Mouse (Mus musculus) urinary bladder, adult 2 months (tissue): Measurements from ENCODE around the gene St6galnac3. TPM values are rescaled to one million over a fixed set of nuclear protein-coding genes. Genes with fewer than 3 reads are reported as not detected.

Experiments used
- DNase-seq: peaks from one replicate; pipeline ENCODE4 v3.0.0; 2022; ENCODE audit warnings: low spot score
- polyA plus RNA-seq: library from polyadenylated mRNA; depleted of rRNA; stranded (reverse); fragments of >200 nt; gene quantifications from 2 replicates; pipeline ENCODE4 v1.2.3, GENCODE M21; 2012

The St6galnac3 gene
- polyA plus RNA-seq, 1 experiment = 2.9 TPM

DNA sequence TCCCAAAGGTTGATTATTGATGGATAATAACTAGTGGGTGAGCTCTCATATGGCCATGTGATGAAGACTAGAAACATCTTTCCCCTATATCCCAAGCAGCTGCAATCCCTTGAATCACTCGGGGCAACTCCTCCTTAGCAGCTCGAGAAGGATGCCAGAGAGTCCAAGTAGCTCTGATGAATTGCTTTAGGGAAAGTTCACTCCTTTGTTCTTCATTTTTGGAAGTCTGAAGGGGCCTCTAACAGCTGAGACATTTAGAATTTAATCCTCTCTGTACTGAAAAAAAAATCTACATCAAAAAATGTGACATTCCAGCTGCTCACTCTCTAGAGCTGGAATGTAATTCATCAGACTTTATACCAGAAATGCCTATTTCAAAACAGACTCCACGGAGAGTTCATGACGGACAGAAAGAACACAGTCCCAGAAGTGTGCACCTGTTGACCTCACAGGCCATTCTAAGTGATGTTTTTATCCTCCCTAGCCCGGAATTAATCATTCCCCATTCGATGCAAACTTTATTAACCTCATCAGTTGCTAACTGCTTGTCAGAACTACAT is 211.4 kb downstream of the St6galnac3 start:
- no peak for DNase-seq

DNA sequence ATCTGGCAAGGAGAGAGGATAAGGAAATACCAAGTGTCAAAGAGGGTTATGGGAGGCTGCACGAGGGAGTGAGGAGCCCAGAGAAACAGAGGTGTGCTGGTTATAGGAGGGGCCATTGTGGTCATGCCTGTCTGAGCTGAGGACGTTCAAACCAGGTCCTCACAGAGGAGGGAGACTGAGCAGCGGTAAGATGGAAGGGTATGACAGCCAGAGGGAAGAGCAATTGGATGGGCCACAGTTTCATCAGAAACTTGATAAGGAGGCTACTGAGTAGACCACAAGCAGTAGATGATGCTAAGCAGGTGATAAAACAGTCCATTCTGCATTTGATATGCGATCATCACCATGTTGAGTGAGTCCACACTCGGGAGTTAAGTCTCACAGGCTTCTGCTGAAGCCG is 212.4 kb downstream of the St6galnac3 start:
- DNase-seq = no peak

DNA sequence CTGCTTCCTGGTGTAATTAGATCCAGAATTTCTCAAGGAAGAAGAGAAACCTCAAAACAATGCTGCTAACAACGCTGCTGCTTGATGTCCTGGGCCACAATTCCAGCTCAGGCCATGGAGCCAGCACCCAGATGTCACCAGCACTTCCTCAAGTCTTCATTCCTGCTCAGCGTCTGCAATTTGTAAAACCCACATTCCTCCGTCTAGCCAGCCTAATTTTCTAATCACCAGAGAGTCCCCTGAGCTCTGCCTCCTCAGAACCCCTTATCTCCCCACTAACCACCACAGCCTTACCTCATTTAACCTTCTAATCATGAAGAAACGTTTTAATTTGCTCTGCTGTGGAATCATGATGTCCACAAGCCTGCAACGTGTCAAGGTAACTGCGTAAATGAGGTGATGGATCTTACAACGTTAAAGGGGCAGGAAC is 213.8 kb downstream of the St6galnac3 start:
- DNase-seq = no peak

GRCm38 (mm10) chr3:153510048-153510630 is 214.8 kb downstream of the St6galnac3 start:
- DNase-seq = no peak

DNA sequence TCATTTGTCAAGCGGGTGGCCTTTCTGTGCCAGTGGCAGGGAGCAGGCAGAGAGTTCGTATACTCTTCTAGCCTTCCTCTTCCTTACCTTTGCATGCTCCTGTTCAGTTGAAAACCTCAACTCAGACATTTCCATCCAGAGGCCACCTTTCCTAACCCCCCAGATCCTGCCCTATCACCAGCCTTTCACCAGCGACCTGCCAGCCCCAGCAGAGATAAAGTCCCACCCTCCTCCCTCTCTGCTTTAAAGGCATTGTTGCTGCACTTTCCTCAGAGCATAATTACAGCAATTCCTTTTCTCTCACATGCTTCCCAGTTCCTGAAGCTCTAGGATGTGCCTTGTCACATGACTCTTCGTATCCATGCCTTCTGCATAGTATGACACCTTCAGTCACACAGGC is 215.3 kb downstream of the St6galnac3 start:
- no peak for DNase-seq

DNA sequence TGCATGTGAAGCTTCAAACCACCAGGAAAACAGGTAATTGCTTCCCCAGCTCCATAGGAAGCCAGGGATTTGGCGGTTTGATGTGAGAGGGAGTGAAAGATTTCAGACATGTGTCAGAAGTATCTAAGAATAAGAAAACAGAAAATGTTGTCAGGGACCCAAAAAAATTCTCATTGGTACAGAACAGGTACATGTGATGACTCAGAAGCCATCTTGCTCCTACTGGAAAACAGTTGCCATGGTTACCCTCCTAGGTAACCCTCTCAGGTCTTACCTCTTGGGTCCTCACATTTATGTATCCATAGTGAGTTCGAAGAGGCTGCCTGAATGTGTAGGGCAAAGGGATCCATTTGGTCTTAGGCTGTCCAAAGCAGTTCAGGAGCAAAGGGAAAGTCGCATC is 215.9 kb downstream of the St6galnac3 start:
- DNase-seq = no peak

DNA sequence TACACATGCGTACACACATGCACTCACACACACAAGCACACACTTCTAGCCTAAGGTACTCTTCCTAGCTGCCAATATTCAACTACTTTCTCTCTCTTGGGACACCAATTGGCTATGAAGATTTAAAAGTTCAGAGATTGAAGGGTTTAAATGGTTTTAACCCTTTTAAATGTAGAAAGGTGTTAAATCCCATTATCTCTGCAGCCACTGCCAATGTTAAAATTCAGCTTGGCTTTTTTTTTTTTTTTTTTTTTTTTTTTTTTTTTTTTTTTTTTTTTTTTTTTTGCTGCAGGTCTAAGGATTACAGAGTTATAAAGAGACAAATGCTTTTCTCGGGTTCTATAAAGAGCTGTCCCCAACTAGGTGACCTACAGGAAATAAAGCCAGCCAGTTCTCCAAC is 216.4 kb downstream of the St6galnac3 start:
- no peak for DNase-seq

DNA sequence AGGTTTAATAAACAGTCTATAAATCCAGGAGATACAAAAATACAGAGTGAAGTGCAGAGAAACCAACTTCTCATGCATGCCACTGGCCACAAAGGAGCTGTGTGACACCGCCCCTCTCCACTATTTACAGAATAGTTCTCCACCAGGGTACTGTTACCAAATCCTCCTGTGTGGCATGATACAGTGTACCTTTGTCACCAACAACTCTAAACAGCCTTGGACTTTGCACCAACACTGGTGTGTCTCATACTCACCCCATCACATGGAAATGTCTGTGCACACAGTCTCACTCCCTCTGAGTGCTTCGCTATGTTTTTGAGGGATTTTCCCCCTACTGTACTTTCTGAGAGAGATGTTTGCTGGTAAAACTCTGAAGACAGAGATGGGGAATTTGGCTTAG is 217.4 kb downstream of the St6galnac3 start:
- no peak for DNase-seq

DNA sequence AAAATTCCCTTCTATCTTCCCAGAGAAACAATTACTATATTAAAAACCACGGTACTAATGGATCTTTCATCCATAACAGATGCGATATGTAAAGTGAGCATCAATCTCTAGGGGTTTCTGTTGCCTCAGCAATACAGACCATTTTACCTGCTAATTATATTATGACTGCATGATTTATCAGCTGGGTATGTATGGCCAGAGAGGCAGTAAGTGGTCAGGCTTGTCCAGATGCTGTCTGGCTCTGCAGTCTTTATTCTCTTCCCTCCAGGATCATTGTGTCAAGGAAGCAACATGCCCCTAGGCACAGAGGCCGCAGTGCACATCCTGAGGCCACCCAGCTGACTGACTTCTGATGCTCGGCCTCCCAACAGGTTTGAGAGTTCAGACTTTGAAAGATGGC is 222.5 kb downstream of the St6galnac3 start:
- DNase-seq = no peak

- DNase-seq = peak; percentile 29
Observed at GRCm38 (mm10) chr3:153501333-153501877, 223.6 kb downstream of the St6galnac3 start.

GRCm38 (mm10) chr3:153492986-153493385 is 232.0 kb downstream of the St6galnac3 start:
- no peak for DNase-seq

DNA sequence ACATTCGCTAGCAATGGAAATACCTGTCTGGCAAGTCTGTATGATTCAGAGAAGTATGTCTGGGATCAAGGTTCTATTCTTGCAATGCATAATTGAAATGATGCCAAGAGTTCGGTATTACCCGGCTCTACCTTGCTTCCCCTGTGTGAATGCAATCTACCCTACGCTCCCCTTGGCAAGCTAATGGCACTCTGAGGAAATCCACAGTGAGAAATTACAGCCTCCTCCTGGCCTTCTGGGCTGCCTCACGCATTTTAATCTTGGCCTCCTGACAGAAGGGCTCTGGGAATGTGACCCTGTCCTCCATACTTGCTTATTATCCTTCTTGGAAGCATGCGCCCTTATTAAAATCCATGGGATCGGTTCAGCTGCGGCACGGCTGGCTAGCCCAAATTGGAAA is 235.3 kb downstream of the St6galnac3 start:
- DNase-seq = no peak

DNA sequence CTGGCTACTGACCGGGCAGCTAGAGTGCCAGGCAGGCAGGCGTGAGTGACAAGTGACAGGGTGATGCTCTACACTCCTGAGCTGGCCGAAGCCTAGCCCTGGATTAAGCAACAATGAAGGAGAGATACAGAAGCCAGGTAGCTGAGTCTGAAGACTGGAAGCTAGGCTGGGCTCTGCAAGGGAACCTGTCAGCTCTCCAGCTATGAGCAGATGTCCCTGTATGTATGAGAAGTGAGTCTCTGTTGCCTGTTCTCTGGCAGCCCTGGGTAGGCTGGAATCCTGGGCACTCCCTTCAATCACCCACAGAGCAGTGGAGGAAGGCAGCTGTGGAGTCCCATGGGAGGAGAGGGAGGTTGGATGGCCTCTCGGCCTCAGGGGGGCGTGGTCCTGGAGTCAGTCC is 236.0 kb downstream of the St6galnac3 start:
- DNase-seq = no peak

DNA sequence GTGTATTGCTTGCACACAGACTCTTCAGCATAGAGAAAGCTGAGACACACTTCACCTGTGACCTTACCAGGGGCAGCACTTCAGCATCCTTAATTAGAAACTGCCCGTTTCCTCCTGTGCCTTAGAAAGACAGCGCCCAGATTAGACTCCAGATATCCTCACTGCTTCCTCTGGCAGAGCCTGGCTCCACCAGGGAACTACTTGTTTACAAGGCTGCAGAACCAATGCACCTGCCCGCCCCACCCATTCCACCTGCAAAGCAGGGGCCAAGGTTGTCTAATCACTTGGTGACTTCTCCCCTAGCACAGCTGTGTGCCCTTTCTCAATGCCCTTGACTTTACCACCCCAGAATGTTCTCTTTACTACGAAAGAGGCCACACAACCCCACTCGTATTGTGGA is 239.8 kb downstream of the St6galnac3 start:
- DNase-seq = no peak

DNA sequence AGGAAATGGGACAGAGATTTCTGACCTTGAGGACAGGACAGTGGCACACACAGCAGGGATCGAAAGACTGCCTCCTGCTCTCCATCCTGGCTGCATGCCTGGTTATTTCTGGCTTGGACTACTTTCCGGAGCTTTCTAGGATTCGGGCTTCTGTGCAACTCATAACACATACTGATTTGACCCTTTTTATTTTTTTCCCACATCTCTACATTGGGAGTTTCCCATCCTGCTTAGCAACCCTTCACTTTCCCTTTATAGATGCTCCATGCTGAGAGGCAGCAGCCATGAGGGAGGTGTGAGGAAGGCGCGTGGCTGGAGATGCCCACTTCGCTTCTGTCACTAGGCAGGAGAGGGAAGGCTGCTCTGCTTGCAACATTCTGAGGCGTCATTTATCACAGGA is 240.3 kb downstream of the St6galnac3 start:
- no peak for DNase-seq

DNA sequence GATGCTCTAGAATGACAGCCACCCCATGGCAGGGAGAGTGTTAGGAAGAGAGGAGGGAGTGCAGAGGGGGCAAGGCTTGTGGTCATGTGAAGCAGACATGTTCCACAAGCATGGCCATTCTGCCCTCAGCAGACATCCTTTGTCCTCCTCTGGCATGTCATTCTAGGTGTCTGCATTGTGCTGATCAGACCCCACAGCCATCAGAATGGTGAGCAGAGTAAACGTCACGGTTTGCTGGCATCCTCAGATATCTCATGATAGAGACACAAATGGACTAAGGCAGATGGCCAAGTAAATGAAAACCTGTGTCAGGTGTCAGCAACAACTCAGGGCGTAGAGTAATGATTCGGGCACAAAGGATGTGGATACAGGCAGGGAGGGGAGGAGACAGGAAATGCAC is 241.3 kb downstream of the St6galnac3 start:
- no peak for DNase-seq

DNA sequence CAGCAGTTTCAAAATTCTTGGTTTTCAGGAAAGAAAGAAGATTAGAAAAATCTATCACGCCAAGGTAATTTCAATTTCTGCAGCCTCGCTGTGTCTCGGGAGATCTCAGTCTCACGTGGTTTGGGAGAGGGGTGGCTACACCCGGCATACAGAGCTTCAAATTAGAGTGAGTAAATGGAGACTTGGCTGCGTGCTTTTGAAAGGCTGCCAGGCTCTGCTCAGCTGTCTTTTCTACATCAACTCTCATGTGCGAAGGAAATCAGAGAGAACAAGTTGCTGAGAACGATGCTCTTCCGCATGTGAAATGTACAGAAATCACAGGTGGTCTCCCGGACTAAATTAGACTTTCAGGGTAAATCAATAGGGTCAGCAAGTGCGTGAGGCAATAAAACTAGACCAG is 242.9 kb downstream of the St6galnac3 start:
- DNase-seq = no peak

- DNase-seq = no peak
Observed at GRCm38 (mm10) chr3:153481012-153481411, 244.0 kb downstream of the St6galnac3 start.

GRCm38 (mm10) chr3:153480636-153481006 is 244.4 kb downstream of the St6galnac3 start:
- no peak for DNase-seq

GRCm38 (mm10) chr3:153480005-153480635 is 244.9 kb downstream of the St6galnac3 start:
- no peak for DNase-seq

DNA sequence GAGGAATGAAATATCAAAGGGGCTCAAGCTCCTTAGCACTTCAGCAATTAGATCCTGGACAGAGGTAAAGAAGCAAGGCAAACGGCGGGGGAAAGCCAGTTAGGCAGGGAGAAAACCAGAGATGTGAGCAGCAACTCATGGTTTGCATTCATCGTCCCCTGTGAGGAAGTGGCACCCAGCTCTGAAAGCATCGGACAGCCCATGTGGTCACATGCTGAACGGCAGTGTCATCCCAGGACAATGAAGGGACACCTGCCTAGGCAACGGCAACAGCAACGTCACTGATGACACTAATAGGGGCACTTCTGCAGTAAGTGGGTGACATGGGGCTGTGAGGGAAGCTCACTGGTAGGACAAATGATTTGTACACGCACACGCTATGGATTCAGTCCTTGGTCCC is 249.1 kb downstream of the St6galnac3 start:
- DNase-seq = no peak

DNA sequence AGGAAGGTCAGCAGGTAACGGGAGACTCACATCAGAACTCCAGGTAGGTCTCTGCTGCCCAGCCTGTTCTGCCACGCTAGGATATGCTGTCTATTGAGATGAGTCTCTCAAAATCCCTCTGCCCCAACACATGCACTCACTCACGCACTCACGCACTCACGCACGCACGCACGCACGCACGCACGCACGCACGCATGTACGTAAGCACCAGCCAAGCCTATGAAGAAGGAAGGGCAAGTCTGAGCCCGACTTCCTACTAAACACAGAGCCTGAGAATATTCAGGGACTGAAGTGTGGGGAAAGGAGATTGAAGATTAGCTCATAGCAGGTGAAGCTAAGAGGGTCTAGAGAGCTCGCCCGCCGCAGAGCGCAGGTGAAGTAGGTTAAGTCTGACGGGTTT is 249.5 kb downstream of the St6galnac3 start:
- DNase-seq = no peak
